Mouse (Mus musculus): ENCODE measurements around the gene Atp13a2.

Gene Atp13a2

GRCm38 (mm10) chr4:140961467-140962206 lies 25.0 kb upstream of the Atp13a2 start:
- in situ Hi-C loops (cut with MboI, MseI): loop anchor here (25.0 kb wide), 1 partner anchor 1374 kb away; no protein-coding TSS in a partner anchor

DNA sequence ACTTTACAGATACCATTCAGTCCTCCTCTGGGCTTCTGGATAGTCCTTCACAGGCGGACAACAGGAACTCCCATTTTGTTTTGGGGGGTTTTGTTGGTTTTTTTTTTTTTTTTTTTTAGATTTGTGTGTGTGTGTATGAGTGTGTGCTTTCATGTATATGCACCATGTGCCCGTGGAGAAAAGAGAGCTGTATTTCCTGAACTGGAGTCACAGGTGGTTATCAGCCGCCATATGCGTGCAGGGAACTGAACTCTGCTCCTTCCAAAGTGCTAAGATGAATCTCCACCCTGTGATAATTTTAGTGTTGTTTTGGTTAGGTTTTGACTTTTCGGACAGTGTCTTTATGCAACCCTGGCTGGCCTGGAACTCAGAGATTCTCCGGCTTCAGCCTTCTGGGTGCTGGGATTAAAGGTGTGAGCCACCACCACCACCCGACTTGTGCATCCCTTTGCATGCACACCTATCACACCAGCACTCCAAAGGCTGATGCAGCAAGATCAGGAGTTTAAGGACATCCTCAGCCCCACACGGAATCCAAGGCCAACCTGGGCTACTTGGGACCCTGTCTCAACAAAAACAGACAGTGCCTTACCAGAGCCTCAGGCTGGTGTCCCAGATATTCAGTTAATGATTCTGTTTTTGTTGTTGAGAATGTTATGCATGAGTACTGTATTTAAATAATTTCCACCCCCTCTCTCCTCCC lies 24.3 kb upstream of the Atp13a2 start:
- in situ Hi-C loops (cut with MboI, MseI): loop anchor here (25.0 kb wide), 1 partner anchor 1375 kb away; no protein-coding TSS in a partner anchor

DNA sequence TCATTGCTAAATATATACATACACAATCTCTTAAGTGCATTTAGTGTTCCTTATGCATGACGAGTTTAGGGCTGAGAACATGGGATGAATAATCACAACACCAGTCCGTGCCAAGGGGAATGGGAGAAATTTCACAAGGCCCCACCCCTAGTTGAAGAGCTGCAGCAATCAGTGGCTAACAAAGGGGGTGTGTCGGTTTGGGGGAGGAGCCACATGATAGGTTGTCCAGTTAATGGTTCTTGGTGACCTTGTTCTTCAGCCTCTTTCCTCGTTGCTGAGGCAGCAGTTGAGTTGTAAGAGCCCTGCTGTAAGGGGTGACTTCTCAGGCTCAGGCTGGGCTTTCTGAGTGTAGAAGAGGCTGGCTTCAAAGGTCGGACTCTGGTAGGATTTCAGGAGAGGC lies 23.7 kb upstream of the Atp13a2 start:
- in situ Hi-C loops (cut with MboI, MseI): loop anchor here (25.0 kb wide), 1 partner anchor 1376 kb away; no protein-coding TSS in a partner anchor

GRCm38 (mm10) chr4:140963941-140964597 lies 22.6 kb upstream of the Atp13a2 start:
- in situ Hi-C loops (cut with MboI, MseI): loop anchor here (25.0 kb wide), 1 partner anchor 1377 kb away; no protein-coding TSS in a partner anchor

- in situ Hi-C loops (cut with MboI, MseI): loop anchor here (25.0 kb wide), 1 partner anchor 1377 kb away; no protein-coding TSS in a partner anchor
Observed at GRCm38 (mm10) chr4:140964620-140965019, 22.1 kb upstream of the Atp13a2 start.

GRCm38 (mm10) chr4:140967386-140968159 lies 19.1 kb upstream of the Atp13a2 start:
- in situ Hi-C loops (cut with MboI, MseI): loop anchor here (25.0 kb wide), 1 partner anchor 1380 kb away; no protein-coding TSS in a partner anchor

GRCm38 (mm10) chr4:140971691-140972090 lies 15.0 kb upstream of the Atp13a2 start:
- in situ Hi-C loops (cut with MboI, MseI): loop anchor here (10.0 to 25.0 kb wide), 2 partner anchors 1384 to 1527 kb away; no protein-coding TSS in a partner anchor

GRCm38 (mm10) chr4:140974408-140974807 lies 12.3 kb upstream of the Atp13a2 start:
- in situ Hi-C loops (cut with MboI, MseI): loop anchor here (10.0 to 25.0 kb wide), 2 partner anchors 1387 to 1530 kb away; no protein-coding TSS in a partner anchor

GRCm38 (mm10) chr4:140975356-140975755 lies 11.3 kb upstream of the Atp13a2 start:
- in situ Hi-C loops (cut with MboI, MseI): loop anchor here (10.0 kb wide), 1 partner anchor 1531 kb away; no protein-coding TSS in a partner anchor

GRCm38 (mm10) chr4:140977278-140977677 lies 9.4 kb upstream of the Atp13a2 start:
- in situ Hi-C loops (cut with MboI, MseI): loop anchor here (10.0 kb wide), 1 partner anchor 1532 kb away; no protein-coding TSS in a partner anchor

DNA sequence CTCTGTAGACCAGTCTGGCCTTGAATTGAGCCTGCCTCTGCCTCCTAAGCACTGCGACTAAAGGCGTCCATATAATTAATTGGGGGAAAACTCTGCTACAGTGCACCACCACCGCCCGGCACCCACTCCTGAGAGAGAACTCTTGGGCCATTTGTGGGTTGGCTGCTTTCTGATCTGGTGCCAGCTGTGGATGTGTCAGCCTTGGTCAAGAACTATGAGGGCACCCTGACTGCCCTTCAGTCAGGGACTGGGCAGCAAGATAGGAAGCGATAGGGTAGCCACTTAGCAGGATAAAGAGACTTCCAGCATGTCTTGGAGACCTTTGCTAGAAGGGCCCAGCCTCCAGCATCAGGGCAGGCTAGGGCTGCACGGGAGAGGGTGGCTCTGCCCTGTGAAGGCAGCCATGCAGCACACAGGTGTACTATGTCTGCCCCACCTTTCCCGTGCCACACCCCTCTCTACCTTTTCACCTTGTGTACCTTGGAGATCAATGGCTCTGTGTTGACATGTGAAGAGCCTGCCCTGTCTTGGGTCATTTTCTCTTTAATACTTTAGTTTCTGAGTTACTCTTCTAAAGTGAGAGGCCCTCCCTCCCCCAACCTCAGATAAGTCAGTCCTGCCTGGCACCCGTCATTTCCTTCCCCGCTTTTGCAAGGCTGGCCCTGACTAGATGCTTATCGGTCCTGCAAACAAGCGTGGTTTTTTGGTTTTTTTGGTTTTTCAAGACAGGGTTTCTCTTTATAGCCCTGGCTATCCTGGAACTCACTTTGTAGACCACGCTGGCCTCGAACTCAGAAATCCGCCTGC lies 8.6 kb upstream of the Atp13a2 start:
- in situ Hi-C loops (cut with MboI, MseI): loop anchor here (10.0 kb wide), 1 partner anchor 1533 kb away; no protein-coding TSS in a partner anchor

GRCm38 (mm10) chr4:140981605-140982004 lies 5.1 kb upstream of the Atp13a2 start:
- in situ Hi-C loops (cut with MboI, MseI): loop anchor here (5.0 kb wide), 1 partner anchor 81 kb away; the partner anchor contains the start of gene Crocc

DNA sequence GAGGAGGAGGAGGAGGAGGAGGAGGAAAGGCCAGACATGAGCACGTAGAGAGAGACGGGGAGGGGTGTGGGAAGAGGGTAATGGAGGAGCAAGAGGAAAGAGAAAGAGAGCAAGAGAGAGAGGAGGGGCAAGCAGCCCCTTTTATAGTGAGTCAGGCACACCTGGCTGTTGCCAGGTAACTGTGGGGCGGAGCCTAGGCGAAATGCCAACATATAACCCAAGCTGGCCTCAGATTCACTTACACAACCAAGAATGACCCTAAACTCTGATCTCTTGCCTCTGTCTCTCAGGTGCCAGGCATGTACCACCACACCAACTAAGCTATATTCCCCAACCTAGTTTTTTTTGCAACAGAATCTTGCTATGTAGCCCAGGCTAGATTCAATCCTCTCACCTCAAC lies 3.9 kb upstream of the Atp13a2 start:
- in situ Hi-C loops (cut with MboI, MseI): loop anchor here (5.0 kb wide), 1 partner anchor 79 kb away; the partner anchor contains the start of gene Crocc

- in situ Hi-C loops (cut with MboI, MseI): loop anchor here (5.0 kb wide), 1 partner anchor 79 kb away; the partner anchor contains the start of gene Crocc
Observed at GRCm38 (mm10) chr4:140983442-140983841, 3.2 kb upstream of the Atp13a2 start.

- in situ Hi-C loops (cut with MboI, MseI): loop anchor here (5.0 kb wide), 1 partner anchor 78 kb away; the partner anchor contains the start of gene Crocc
Observed at GRCm38 (mm10) chr4:140984544-140984943, 2.1 kb upstream of the Atp13a2 start.

GRCm38 (mm10) chr4:140986024-140986710 lies 506 bp upstream of the Atp13a2 start:
- in situ Hi-C loops (cut with MboI, MseI): no loop called here

DNA sequence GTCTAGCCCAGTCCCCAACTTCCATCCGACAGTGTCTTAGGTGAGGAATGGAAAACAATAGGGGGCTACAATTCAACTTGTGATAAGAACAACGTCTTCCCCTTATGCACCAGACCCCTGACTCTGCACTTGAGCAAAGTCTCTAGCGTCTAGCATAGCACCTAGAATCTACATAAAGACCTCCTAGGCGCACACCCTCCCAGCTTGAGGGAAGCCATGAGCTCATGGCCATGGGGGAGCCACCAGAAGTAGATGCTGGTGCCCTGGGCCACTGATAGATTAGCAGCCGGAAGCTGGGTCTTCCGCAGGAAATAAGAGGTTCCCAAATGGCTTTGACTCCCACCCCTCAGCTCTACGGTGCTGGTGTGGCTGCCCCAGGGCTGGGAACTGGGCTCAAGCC lies 803 bp downstream of the Atp13a2 start:
- in situ Hi-C loops (cut with MboI, MseI): no loop called here

DNA sequence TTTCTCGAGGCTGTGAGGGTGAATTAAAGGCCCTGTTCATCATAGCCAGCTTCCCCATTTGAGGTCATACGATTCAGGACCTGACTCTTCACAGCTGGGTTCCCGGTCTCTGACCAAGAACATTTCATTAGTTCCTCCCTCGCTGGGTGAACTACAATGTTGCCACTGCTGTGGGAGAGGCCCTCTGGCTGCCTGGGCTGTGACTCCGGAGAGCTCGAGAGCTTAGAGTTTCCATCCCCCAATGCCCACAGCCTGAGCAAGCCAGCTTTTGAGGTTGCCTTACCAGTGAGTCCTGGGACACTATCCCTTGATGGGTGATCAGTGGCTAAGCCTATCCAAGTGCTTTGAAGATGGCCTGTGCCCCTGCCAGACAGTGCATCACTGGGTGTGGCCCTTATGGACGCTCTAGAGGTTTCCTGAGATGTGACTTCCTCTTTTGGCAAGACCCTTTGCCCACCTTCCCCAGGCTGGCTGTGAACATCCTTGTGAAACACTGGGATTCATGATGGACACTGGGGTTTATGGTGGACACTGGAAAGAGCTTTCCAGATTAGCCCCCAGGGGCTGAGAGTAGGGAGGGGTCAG lies 2.1 kb downstream of the Atp13a2 start:
- in situ Hi-C loops (cut with MboI, MseI): no loop called here

GRCm38 (mm10) chr4:140989447-140989846 lies 2.8 kb downstream of the Atp13a2 start:
- in situ Hi-C loops (cut with MboI, MseI): no loop called here

Measured in regulatory T cell (primary cell).